Mouse (Mus musculus): ENCODE measurements around the gene Npepps.

- no peak for TF ChIP-seq CTCF (IDR thresholded peaks at IDR 0.05; ENCODE audit: low read depth)
- TF ChIP-seq EP300 (IDR thresholded peaks at IDR 0.05; ENCODE audit: low read depth) = peak; percentile 86
Observed at GRCm38 (mm10) chr11:97246510-97247159, 33.8 kb downstream of the Npepps start.
